Mouse (Mus musculus): ENCODE data around the gene Sun3.

DNA sequence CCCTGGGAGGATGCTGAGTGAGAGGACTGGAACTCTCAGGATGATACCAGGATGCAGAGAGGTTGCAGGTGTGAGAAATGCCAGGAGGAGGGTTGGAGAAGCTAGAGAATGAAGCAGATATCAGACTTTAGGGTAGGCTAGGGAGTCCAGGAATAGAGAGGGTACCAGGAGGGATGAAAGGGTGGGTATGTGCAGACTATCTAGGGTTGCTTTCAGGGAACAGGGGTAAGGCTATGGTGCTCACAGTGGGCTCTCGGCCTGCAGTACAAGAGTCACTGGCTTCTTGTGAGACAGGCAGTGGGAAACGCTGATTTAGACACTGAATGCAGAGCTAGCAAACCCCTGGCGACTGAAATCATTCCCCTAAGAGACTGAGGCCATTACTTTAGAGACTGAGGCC is 75.6 kb downstream of the Sun3 start, which contains the start of gene Pkd1l1:
- TF ChIP-seq CTCF (IDR thresholded peaks at IDR 0.05; ENCODE audit: low read depth, low read length), result no peak
- no peak for TF ChIP-seq TAL1 (conservative IDR thresholded peaks at IDR 0.05; ENCODE audit: low read depth, low read length)
- no peak for TF ChIP-seq GATA1 (IDR thresholded peaks at IDR 0.05; ENCODE audit: borderline replicate concordance, low read length)
- TF ChIP-seq POLR2AphosphoS5 (IDR thresholded peaks at IDR 0.05; ENCODE audit: insufficient replicate concordance, low read depth, low read length), result no peak
- no peak for TF ChIP-seq GATA2 (IDR thresholded peaks at IDR 0.05; ENCODE audit: borderline replicate concordance, low read depth, low read length)
